Mouse (Mus musculus) testis, adult 2 months (tissue): ENCODE measurements around the gene Draxin. TPM values are rescaled to one million over a fixed set of nuclear protein-coding genes. Genes with fewer than 3 reads are reported as not detected.
"Not testable (repeated sequence)": the region's sequence is repeated elsewhere in the genome, so short reads cannot be mapped to it uniquely, and the experiment has no call there.

Experiments
- H3K27ac ChIP-seq: fragments of 200-500 bp; 2 replicates; pipeline ENCODE4 v1.5.1; 2012; ENCODE audit warnings: low read depth, low read length; ENCODE audit not compliant: control insufficient read depth, insufficient read depth
- H3K27me3 ChIP-seq: fragments of 200-500 bp; 2 replicates; pipeline ENCODE4 v1.6.1; 2012; ENCODE audit warnings: mild to moderate bottlenecking, low read length, moderate library complexity; ENCODE audit not compliant: control insufficient read depth, insufficient read depth
- H3K36me3 ChIP-seq: fragments of 200-500 bp; 2 replicates; pipeline ENCODE4 v1.6.1; 2012; ENCODE audit warnings: mild to moderate bottlenecking, low read length; ENCODE audit not compliant: control insufficient read depth, insufficient read depth
- H3K4me1 ChIP-seq: fragments of 200-500 bp; 2 replicates; pipeline ENCODE4 v1.6.1; 2012; ENCODE audit warnings: low read length; ENCODE audit not compliant: control insufficient read depth, insufficient read depth
- H3K4me3 ChIP-seq: fragments of 200-500 bp; 2 replicates; pipeline ENCODE4 v1.5.1; 2012; ENCODE audit warnings: low read depth, mild to moderate bottlenecking, low read length, moderate library complexity, mixed read lengths; ENCODE audit not compliant: control insufficient read depth
- CTCF ChIP-seq: fragments of 200-500 bp; IDR thresholded peaks from 2 replicates; pipeline ENCODE4 v1.5.1; 2012; ENCODE audit warnings: low read depth, mild to moderate bottlenecking, inconsistent platforms, low read length, moderate library complexity; ENCODE audit not compliant: control insufficient read depth, insufficient read depth, insufficient replicate concordance
- POLR2A ChIP-seq: fragments of 200-500 bp; IDR thresholded peaks from 2 replicates; pipeline ENCODE4 v1.6.1; 2012; ENCODE audit warnings: low read depth, mild to moderate bottlenecking, inconsistent platforms, low read length, moderate library complexity; ENCODE audit not compliant: control insufficient read depth
- polyA plus RNA-seq: library from polyadenylated mRNA; depleted of rRNA; stranded (reverse); fragments of >200 nt; gene quantifications from 2 replicates; pipeline ENCODE4 v1.2.3, GENCODE M21; 2012; rRNA removed

Draxin gene
- 0.24 and 0.32 TPM in 2 replicates for polyA plus RNA-seq

GRCm38 (mm10) chr4:148130561-148131413, at the start of gene Draxin:
Gene Draxin, minus strand, starts transcription at chr4:148130698.
- Histone ChIP-seq H3K4me1 (peaks cover 6% of the 10 kb centered on the region), H3K4me3 (peak within 1 kb of the TSS; percentile 34), H3K27ac (no peak within 1 kb of the TSS), H3K27me3 (no peaks in the 10 kb centered on the region), H3K36me3 (no peaks in the 10 kb centered on the region)
- TF ChIP-seq POLR2A (no peak), CTCF (no peak)

- Histone ChIP-seq H3K27me3 (peaks cover 7% of the 10 kb centered on the region; the same call in 1 of the 2 replicates), H3K4me3 (no peak overlapping the region), H3K4me1 (peaks cover 9% of the 10 kb centered on the region), H3K36me3 (no peaks in the 10 kb centered on the region), H3K27ac (no peak overlapping the region)
- TF ChIP-seq POLR2A = no peak
Observed at GRCm38 (mm10) chr4:148177716-148178115, 47.2 kb upstream of the Draxin start.

GRCm38 (mm10) chr4:148176603-148177002, 46.1 kb upstream of the Draxin start:
- H3K4me1 ChIP-seq, H3K36me3 ChIP-seq, H3K27me3 ChIP-seq, H3K27ac ChIP-seq, H3K4me3 ChIP-seq: not testable (repeated sequence)

GRCm38 (mm10) chr4:148174495-148174862, 44.0 kb upstream of the Draxin start:
- peaks cover 7% of the 10 kb centered on the region for H3K4me1 ChIP-seq
- no peak for TF ChIP-seq CTCF
- TF ChIP-seq POLR2A = no peak
- no peak overlapping the region for H3K27ac ChIP-seq
- H3K4me3 ChIP-seq = peak overlapping the region; percentile 53
- H3K27me3 ChIP-seq = peaks cover 7% of the 10 kb centered on the region; the same call in 1 of the 2 replicates
- H3K36me3 ChIP-seq = no peaks in the 10 kb centered on the region

GRCm38 (mm10) chr4:148173811-148174494, 43.5 kb upstream of the Draxin start:
- H3K4me1 ChIP-seq = peaks cover 7% of the 10 kb centered on the region
- peaks cover 7% of the 10 kb centered on the region; the same call in 1 of the 2 replicates for H3K27me3 ChIP-seq
- H3K36me3 ChIP-seq = no peaks in the 10 kb centered on the region
- no peak overlapping the region for H3K27ac ChIP-seq
- H3K4me3 ChIP-seq = peak overlapping the region; percentile 53
- TF ChIP-seq POLR2A = no peak
- TF ChIP-seq CTCF = no peak

- H3K27me3 ChIP-seq = peaks cover 7% of the 10 kb centered on the region; the same call in 1 of the 2 replicates
- no peak overlapping the region for H3K27ac ChIP-seq
- H3K36me3 ChIP-seq = no peaks in the 10 kb centered on the region
- H3K4me3 ChIP-seq = no peak overlapping the region
- TF ChIP-seq CTCF (no peak), POLR2A (no peak)
- H3K4me1 ChIP-seq = peaks cover 11% of the 10 kb centered on the region
Observed at GRCm38 (mm10) chr4:148171261-148171660, 40.8 kb upstream of the Draxin start.

GRCm38 (mm10) chr4:148170842-148171241, 40.3 kb upstream of the Draxin start:
- H3K27me3 ChIP-seq = peaks cover 7% of the 10 kb centered on the region; the same call in 1 of the 2 replicates
- no peak overlapping the region for H3K27ac ChIP-seq
- H3K4me1 ChIP-seq = peaks cover 11% of the 10 kb centered on the region
- TF ChIP-seq POLR2A (no peak), CTCF (peak; percentile 94)
- no peaks in the 10 kb centered on the region for H3K36me3 ChIP-seq
- H3K4me3 ChIP-seq = no peak overlapping the region

GRCm38 (mm10) chr4:148169586-148169985, 39.1 kb upstream of the Draxin start:
- H3K4me3 ChIP-seq = peak overlapping the region; percentile 12; the same call in 1 of the 2 replicates
- TF ChIP-seq POLR2A (no peak), CTCF (no peak)
- H3K36me3 ChIP-seq = no peaks in the 10 kb centered on the region
- no peak overlapping the region for H3K27ac ChIP-seq
- peaks cover 12% of the 10 kb centered on the region for H3K4me1 ChIP-seq
- H3K27me3 ChIP-seq = peaks cover 7% of the 10 kb centered on the region; the same call in 1 of the 2 replicates
